Mouse (Mus musculus) embryonic facial prominence, embryonic 11.5 days (tissue): ENCODE results near the gene Vmn2r86. TPM values are rescaled to one million over a fixed set of nuclear protein-coding genes. Genes with fewer than 3 reads are reported as not detected.
"Not testable (repeated sequence)": the region's sequence is repeated elsewhere in the genome, so short reads cannot be mapped to it uniquely, and the experiment has no call there.

Experiments
- ATAC-seq: fragments of 200-750 bp; cut with Nextera tagmentation; replicated peaks from 2 replicates; pipeline ENCODE4 v1.8.0; 2017; ENCODE audit warnings: low read depth; ENCODE audit not compliant: insufficient number of reproducible peaks, low FRiP score, low TSS enrichment
- DNase-seq: peaks from one replicate; pipeline ENCODE4 v3.0.0-alpha.2; 2015; ENCODE audit warnings: low spot score
- H3K27ac ChIP-seq: fragments of 300-500 bp; sonication (generic); replicated peaks from 2 replicates; pipeline ENCODE4 v1.5.1; 2014; ENCODE audit warnings: mild to moderate bottlenecking, low read depth, low read length, control low read depth
- H3K27me3 ChIP-seq: fragments of 300-500 bp; sonication (generic); 2 replicates; pipeline ENCODE4 v1.6.1; 2014; ENCODE audit warnings: mild to moderate bottlenecking, low read length, moderate library complexity, mixed read lengths; ENCODE audit not compliant: control insufficient read depth, insufficient read depth
- H3K36me3 ChIP-seq: fragments of 300-500 bp; sonication (generic); replicated peaks from 2 replicates; pipeline ENCODE4 v1.6.1; 2014; ENCODE audit warnings: low read depth, mild to moderate bottlenecking, low read length, moderate library complexity, mixed read lengths; ENCODE audit not compliant: control insufficient read depth, insufficient read depth
- H3K4me1 ChIP-seq: fragments of 300-500 bp; sonication (generic); 2 replicates; pipeline ENCODE4 v1.6.1; 2014; ENCODE audit warnings: low read length, mixed read lengths; ENCODE audit not compliant: control insufficient read depth, insufficient read depth
- H3K4me2 ChIP-seq: fragments of 300-500 bp; sonication (generic); 2 replicates; pipeline ENCODE4 v1.6.1; 2014; ENCODE audit warnings: low read depth, mild to moderate bottlenecking, control low read depth, low read length, moderate library complexity
- H3K4me3 ChIP-seq: fragments of 300-500 bp; sonication (generic); 2 replicates; pipeline ENCODE4 v1.5.1; 2014; ENCODE audit warnings: low read depth, low read length, control low read depth
- H3K9ac ChIP-seq: fragments of 300-500 bp; sonication (generic); replicated peaks from 2 replicates; pipeline ENCODE4 v1.6.1; 2014; ENCODE audit warnings: mild to moderate bottlenecking, control low read depth, low read length
- H3K9me3 ChIP-seq: fragments of 300-500 bp; sonication (generic); replicated peaks from 2 replicates; pipeline ENCODE4 v1.6.1; 2016; ENCODE audit warnings: mild to moderate bottlenecking, low read length, inconsistent platforms, mixed read lengths; ENCODE audit not compliant: control insufficient read depth
- WGBS: fragments of 180-500 bp; shearing (Covaris S2); extraction: QIAGEN DNeasy Blood & Tissue Kit; methylation state at CpG from one replicate; pipeline ENCODE4 v1.1.7; 2014; 5-methylcytosine and 5-hydroxymethylcytosine counted together
- polyA plus RNA-seq: library from polyadenylated mRNA; unstranded; fragments of >200 nt; fragmentation: Nextera tagmentation; extraction: Ambion mirVana; gene quantifications from 2 replicates; pipeline ENCODE4 v1.2.1, GENCODE M21; 2014

Vmn2r86 gene
- polyA plus RNA-seq, result 0.03 TPM in 1 of 2 replicates, not detected in the other

GRCm38 (mm10) chr10:130455950-130456349 lies at the start of gene Vmn2r86:
Gene Vmn2r86, minus strand, starts transcription at chr10:130456050.
- ATAC-seq, H3K4me3 ChIP-seq, H3K4me2 ChIP-seq, H3K27me3 ChIP-seq, H3K36me3 ChIP-seq, H3K9ac ChIP-seq, H3K4me1 ChIP-seq, DNase-seq, H3K9me3 ChIP-seq, H3K27ac ChIP-seq: not testable (repeated sequence)
- WGBS, result 89% methylated on average over 1 of the region's 1 CpGs

GRCm38 (mm10) chr10:130497296-130497695 lies 41.4 kb upstream of the Vmn2r86 start, which contains the start of gene Vmn2r87:
Gene Vmn2r87, minus strand, starts transcription at chr10:130497396.
- H3K36me3 ChIP-seq, result no peaks in the 10 kb centered on the region
- H3K27ac ChIP-seq, result no peak within 1 kb of the TSS
- no peaks in the 10 kb centered on the region for H3K27me3 ChIP-seq
- H3K4me3 ChIP-seq, result no peak within 1 kb of the TSS
- H3K9me3 ChIP-seq, result no peaks in the 10 kb centered on the region
- no peaks in the 10 kb centered on the region for H3K4me1 ChIP-seq
- ATAC-seq, result no peak
- H3K9ac ChIP-seq, result no peak within 1 kb of the TSS
- no peak within 1 kb of the TSS for H3K4me2 ChIP-seq
- no peak for DNase-seq

GRCm38 (mm10) chr10:130470311-130470760 lies 14.5 kb upstream of the Vmn2r86 start:
- no peak overlapping the region for H3K27ac ChIP-seq
- peak overlapping the region; percentile 35 for H3K4me3 ChIP-seq
- DNase-seq (peak; percentile 64), ATAC-seq (peak; percentile 98)
- H3K27me3 ChIP-seq, result no peaks in the 10 kb centered on the region
- no peaks in the 10 kb centered on the region for H3K36me3 ChIP-seq
- peak overlapping the region; percentile 70 for H3K9ac ChIP-seq
- H3K4me1 ChIP-seq, result no peaks in the 10 kb centered on the region
- 3% methylated on average over 36 of the region's 36 CpGs for WGBS
- no peaks in the 10 kb centered on the region for H3K9me3 ChIP-seq
- peak overlapping the region; percentile 60 for H3K4me2 ChIP-seq

- no peak overlapping the region for H3K27ac ChIP-seq
- H3K4me1 ChIP-seq, result no peaks in the 10 kb centered on the region
- ATAC-seq (no peak; the same call in 1 of the 2 replicates), DNase-seq (no peak)
- WGBS, result 91% methylated on average over 21 of the region's 21 CpGs
- no peak overlapping the region for H3K9ac ChIP-seq
- H3K9me3 ChIP-seq, result no peaks in the 10 kb centered on the region
- H3K4me3 ChIP-seq, result no peak overlapping the region
- no peaks in the 10 kb centered on the region for H3K36me3 ChIP-seq
- no peak overlapping the region for H3K4me2 ChIP-seq
- H3K27me3 ChIP-seq, result no peaks in the 10 kb centered on the region
Observed at GRCm38 (mm10) chr10:130444776-130445175, 11.1 kb downstream of the Vmn2r86 start.

GRCm38 (mm10) chr10:130434185-130434898 lies 21.5 kb downstream of the Vmn2r86 start:
- WGBS, result 83% methylated on average over 11 of the region's 11 CpGs
- DNase-seq, H3K4me2 ChIP-seq, H3K4me1 ChIP-seq, H3K9me3 ChIP-seq, H3K4me3 ChIP-seq, ATAC-seq, H3K27me3 ChIP-seq, H3K9ac ChIP-seq, H3K36me3 ChIP-seq, H3K27ac ChIP-seq: not testable (repeated sequence)

- H3K4me2 ChIP-seq, H3K9ac ChIP-seq, H3K4me1 ChIP-seq, H3K27me3 ChIP-seq, H3K9me3 ChIP-seq, ATAC-seq, H3K36me3 ChIP-seq, DNase-seq, H3K4me3 ChIP-seq, H3K27ac ChIP-seq: not testable (repeated sequence)
Observed at GRCm38 (mm10) chr10:130429603-130430002, 26.2 kb downstream of the Vmn2r86 start, which contains the start of gene Vmn2r85. Gene Vmn2r85, minus strand, starts transcription at chr10:130429703.

GRCm38 (mm10) chr10:130422368-130422767 lies 33.5 kb downstream of the Vmn2r86 start:
- not testable (repeated sequence) for H3K36me3 ChIP-seq, H3K9ac ChIP-seq, H3K4me2 ChIP-seq, H3K9me3 ChIP-seq, H3K27me3 ChIP-seq, ATAC-seq, H3K4me1 ChIP-seq, DNase-seq, H3K4me3 ChIP-seq, H3K27ac ChIP-seq
- 89% methylated on average over 2 of the region's 2 CpGs for WGBS

- Histone ChIP-seq H3K4me3 (no peak overlapping the region), H3K27ac (no peak overlapping the region), H3K27me3 (no peaks in the 10 kb centered on the region), H3K4me1 (no peaks in the 10 kb centered on the region), H3K36me3 (no peaks in the 10 kb centered on the region), H3K9me3 (no peaks in the 10 kb centered on the region), H3K9ac (no peak overlapping the region), H3K4me2 (no peak overlapping the region)
- WGBS, result 83% methylated on average over 3 of the region's 3 CpGs
- DNase-seq, result no peak
- no peak for ATAC-seq
Observed at GRCm38 (mm10) chr10:130420401-130420800, 35.4 kb downstream of the Vmn2r86 start.
